Mouse (Mus musculus) ovary, postnatal 36 days (tissue): Measurements from ENCODE around the gene Pabpc4.

ENCODE experiments used
- DNase-seq: peaks from one replicate; pipeline ENCODE4 v3.0.0; 2022; ENCODE audit warnings: low spot score, mixed read lengths

Gene Pabpc4

GRCm38 (mm10) chr4:123342091-123342641 is 80.0 kb downstream of the Pabpc4 start:
- DNase-seq, result no peak

- DNase-seq, result peak; percentile 78
Observed at GRCm38 (mm10) chr4:123342642-123343470, 80.7 kb downstream of the Pabpc4 start, which contains the start of gene Bmp8a. Bmp8a (minus strand) TSS chr4:123343252.

GRCm38 (mm10) chr4:123343471-123343789 is 81.3 kb downstream of the Pabpc4 start:
- no peak for DNase-seq
